Mouse (Mus musculus) cerebellum, postnatal 36 days (tissue): Measurements from ENCODE around the gene Atp8a1.

Source experiments
- DNase-seq, 2 experiments: peaks; one replicate each; pipeline ENCODE4 v3.0.0; 2021 to 2022; ENCODE audit warnings: mixed read lengths in 2 of 2

The Atp8a1 gene

DNA sequence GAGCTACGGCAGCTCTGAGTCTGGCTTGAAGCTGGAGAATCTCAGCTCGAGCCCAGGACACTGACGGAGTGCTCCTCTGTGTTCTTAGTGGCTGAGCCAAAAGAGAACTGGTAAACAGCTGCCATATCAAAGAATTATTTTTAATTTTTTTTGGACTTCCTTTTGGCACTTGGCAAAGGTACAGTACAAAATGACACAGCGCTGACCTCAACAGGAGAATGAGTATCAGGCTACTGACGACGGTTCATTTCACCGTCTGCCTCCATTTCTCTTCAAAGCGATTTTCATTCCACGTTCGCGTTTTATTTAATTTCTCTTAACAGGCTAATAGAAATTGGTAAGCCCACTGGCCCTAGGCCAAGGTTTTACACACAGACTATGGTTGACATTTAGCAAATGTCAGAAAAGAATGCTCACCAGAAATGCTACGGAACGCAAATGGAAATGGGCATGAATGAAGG, 177.8 kb downstream of the Atp8a1 start:
- DNase-seq, result peak; percentile 13 to 37

DNA sequence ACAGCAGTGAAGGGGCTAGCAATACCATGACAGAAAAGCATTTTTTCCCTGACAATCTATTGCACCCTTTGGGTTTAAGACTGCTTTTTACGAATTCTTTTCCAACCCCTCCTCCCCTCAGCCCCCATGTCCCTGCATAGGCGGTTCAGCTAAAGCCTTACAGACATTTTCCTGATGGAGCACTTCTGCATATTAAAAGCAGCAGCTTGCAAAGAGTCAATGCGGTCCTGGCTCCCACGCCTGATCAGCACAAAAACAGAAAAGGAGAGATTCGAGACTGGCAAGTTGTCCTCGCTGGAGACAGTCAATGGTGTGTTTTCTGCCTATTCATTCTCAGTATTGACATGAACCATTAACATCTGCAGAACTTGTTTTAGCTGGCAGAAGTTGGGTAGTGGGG, 184.5 kb downstream of the Atp8a1 start:
- no peak for DNase-seq

DNA sequence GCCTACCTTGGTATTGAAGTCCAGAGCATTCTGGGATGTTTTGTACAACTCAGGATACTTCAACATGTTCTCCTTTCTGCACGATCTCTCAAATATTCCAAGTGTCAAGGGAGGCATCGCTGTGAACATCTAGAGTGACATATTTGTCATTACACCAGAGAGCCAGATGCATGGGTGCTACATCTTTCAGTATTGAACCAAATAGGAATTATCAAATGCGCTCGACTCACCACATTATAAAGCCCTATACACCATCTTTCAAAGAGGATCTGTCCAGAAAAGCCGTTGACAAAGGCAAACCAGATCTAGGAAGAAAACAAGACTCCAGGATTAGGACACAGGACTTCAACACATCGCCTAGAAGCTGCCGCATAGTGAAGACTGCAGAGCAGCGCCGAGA, 187.4 kb downstream of the Atp8a1 start:
- DNase-seq, result no peak

DNA sequence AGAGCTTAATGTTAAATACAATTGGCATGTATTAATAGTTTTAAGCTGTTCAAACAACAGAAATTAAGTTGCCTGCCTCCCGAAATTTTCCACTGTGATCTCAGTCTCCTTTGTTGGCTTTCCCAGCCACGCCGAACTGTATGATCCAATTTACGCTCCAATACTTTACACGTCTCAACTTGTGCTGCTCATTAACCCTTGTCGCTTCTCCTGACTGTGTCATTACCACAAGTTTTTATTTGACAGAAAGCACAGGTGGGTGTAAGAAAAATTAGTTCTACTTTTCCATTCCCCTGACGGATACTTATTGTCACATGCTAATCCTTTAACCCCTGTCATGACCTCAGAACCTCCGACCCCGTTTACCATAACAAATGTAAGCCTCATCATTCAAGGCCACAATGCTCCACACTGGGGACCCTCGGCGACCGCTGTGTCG, 190.4 kb downstream of the Atp8a1 start:
- DNase-seq, result no peak

DNA sequence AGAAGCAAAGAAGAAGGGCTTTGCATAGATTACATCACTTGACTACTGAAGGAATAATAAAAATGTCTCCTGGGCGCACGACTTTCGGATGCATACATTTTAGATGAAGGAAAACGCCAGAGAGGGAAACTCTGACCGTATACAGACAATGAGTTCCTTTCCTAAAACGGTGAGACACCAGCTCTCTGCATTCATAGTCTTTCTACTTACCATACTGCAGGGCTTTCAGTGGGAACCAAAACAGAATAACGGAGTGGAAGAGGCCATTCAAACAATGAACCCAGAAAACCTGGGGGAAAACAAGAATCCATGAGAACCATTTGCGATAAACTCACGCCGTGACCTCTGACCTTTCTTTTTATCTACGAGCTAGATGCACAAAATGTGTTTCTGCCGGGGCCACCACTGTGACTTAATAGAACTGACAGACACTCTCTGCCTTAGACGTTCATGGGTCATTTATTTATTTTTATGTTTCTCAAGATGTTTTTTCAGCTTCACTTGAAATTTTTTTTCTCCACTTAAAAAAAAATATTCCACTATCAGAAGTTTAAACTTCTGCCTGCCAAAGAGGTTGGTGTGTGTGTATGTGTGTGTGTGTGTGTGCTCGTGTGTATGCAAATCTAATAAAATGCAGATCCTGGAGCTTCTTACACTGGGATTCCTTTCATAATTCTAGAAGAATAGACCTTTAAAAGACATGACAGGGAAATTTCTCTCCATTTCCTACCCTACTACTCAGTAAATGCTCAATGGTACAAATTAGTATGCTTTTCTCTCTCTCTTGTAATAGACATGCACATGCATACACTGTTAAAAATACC, 191.3 kb downstream of the Atp8a1 start:
- no peak for DNase-seq

DNA sequence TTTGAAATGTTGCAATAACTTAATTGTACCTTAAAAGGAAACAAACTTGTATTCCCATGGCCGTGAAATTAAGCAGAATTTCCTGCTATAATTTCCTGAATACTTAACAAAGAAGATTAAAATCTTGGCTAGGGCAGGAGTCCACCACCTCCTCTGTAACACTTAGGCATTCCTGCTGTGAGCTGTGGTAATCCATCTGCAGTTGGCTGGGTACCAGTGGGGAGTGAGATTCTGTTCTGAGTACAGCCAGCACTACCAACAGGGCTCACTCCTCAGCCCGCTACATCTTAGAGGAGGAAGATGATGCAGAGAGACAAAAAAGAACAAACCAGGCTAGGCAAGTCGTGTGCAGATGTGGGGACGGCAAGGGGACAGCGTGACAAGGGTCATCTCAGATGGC, 192.7 kb downstream of the Atp8a1 start:
- peak in 1 of 2 experiments; percentile 45 for DNase-seq

DNA sequence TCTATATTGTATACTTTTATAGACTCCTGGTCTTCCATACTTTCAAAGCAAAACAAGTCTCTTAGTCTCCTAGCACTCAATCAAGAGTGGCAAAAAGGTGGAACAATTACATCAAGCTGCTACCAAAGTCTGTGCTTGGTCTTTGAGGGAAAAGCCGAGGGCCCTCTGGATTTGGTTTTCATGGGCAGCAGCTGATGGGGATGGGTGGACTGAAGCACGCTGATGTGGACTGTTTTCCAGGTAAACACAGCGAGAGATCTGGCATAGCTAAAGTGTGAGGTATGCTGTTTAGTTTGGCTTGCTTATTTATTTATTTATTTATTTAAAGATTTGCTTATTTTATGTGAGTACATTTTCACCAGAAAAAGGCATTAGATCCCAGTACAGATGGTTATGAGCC, 193.7 kb downstream of the Atp8a1 start:
- no peak for DNase-seq

DNA sequence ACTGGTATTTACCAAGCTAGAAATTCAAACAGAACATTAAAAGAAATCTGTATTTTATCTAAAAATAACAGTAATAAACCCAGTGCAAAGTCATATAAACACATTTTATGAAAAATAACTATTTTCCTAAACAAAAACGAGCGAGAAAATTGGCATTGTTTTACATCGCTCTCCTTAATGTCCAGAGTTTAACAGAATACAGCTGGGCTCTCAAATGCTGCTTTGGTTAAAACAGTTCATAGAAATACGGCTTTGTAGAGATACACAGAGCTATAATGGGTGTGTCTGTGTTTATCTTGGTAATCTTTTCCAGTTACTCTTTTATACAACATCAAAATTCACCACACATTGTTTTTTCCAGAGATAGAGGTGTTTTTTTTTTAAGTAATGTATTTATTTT, 194.8 kb downstream of the Atp8a1 start:
- no peak for DNase-seq

DNA sequence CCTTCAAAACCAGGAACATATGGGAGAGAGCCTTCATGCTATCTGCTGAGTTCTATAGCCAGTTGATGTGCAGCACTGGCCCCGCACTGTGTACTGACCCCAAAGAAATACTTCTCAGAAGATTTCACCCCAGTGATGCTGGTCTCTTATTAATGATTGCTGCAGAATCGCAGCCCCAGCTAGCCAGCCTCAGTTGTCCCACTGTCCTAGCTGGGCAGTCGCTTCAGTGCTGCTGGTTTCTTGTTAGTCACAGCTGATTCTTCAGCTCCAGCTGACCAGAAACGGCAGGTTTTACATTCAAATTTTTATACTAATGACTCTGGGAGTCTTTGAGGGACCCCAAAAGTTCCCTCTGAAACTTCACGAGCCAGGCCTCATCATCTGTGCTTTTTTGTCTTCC, 197.2 kb downstream of the Atp8a1 start:
- DNase-seq, result no peak

DNA sequence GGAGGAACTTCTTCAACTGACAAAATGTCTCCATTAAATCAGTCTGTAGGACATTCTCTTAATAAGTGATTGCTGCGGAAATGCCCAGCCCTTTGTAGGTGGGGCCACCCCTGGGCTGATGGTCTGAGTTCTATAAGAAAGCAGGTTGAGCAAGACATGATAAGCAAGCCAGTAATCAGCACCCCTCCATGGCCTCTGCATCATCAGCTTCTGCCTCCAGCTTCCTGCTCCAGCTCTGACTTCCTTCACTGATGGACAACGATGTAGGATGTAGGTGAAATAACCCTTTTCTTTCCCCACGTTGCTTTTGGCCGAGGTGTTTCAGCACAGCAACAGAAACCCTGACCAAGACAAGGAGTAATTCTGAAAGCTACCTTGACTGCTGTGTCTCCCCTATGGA, 198.1 kb downstream of the Atp8a1 start:
- no peak for DNase-seq

DNA sequence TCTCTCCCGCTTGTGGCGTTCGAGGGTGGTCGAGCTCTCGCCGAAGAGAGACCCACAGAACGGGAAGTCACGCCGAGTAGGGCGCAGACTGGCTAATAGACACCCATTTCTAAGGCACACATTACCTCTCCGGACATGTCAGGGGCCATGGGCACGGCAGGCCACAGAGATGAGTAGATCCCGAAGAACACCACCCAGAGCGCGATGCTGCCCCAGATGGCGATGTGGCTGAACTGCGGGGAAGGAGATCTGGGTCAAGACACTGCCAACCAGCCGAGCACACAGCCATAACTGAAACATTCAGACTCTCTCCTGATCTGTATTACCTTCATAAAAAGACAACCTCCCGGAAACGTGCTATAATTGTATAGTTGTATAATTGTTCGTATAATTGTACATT, 199.7 kb downstream of the Atp8a1 start:
- peak in 1 of 2 experiments; percentile 23 for DNase-seq

DNA sequence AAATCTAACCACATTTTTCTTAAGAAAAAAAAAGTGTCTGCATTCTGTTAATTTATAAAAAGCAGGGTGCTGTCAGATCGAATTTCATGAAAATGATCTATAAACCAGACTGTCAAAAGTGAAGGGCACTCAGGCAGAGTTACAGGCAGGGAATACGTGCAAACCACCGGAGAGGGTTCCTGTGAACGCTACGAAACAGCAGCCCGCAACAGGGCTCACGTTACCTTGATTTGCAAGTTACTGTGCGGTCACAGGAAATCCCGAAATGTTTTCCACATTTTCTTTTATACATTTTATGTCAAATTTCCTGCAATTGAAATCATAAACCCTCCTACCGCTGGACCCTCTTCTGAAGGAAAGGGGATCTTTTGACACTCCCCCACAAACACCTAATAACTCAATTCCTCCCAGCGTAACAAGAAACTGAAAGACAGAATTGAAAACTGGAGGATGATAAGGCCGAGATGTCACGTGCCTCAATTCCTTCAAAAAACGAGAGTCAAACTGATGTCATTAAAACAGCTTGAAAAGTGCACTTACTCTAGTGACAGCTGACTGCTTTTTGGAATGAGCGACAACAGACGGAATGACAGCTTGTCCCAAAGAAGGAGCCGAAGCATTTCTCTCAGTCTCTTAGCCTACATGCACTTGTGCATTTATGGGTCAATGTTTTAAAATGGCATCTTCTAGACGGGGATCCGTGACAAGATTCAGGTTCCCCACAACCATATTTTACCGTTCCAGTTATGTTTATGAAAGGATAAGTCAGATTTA, 200.3 kb downstream of the Atp8a1 start:
- DNase-seq, result no peak

DNA sequence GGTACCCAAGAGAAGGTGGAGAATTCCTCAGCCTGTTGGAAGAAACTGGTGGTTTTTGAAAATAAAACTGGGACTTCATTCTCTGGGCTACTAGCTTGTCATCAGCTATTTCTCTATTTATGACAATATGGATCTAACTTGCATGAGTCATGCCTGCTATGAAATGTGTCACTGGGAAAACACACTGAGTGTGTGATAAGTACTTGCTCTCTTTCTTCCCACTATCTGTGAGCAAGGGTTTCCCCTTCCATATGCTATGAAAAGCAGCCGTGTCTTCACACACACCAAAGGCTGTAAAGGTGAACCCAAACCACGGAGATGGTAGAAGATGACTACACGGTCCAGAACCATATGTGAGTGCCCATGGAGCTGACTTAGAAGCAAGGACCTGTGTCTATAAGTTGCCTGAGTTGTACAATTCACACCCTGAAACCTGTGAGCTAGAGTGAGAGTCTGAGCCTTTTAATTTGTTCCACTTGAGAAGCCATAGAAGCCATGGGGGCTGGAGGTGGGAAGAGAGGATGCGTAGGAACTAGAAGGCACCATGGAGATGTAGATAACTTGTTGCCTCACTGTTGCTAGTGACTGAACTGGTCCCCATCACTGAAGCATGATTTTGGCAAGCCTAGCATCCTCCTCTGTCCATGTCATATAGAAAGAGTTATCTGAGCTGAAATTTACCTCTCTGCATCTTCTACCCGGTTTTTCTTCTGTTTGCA, 203.5 kb downstream of the Atp8a1 start:
- DNase-seq, result no peak

DNA sequence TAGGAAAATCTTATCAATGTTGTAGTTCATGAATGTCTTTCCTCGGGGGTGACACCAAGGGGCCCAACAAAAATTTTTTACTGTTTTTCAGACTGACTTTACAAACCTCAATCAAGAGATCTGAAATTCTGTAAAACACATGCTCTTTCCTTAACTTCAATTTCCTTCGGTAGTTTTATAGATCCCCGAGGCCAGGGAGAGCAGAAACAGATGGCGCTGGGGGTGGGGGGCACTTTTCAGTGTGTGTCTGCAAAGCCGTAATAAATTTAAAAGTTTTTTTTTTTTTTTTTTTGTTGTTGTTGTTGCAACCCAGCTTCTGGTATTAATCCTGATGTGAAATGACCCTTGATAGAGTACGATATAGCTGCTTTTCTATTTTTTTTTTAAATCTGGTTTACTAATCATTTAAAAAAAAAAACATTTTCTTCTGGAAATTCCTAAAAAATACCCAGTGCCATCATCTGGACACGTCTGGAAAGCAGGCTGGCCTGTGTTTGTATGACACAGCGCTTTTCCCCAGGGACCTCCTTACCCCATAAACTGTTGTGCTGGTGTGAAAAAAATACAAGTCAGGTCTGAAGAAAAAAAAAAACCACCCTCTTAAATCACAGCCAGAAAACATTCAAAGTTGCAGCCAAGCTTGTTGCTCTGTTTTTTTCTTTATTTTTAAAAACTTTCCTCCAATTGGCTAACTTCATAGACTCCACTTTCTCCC, 205.7 kb downstream of the Atp8a1 start:
- no peak for DNase-seq

DNA sequence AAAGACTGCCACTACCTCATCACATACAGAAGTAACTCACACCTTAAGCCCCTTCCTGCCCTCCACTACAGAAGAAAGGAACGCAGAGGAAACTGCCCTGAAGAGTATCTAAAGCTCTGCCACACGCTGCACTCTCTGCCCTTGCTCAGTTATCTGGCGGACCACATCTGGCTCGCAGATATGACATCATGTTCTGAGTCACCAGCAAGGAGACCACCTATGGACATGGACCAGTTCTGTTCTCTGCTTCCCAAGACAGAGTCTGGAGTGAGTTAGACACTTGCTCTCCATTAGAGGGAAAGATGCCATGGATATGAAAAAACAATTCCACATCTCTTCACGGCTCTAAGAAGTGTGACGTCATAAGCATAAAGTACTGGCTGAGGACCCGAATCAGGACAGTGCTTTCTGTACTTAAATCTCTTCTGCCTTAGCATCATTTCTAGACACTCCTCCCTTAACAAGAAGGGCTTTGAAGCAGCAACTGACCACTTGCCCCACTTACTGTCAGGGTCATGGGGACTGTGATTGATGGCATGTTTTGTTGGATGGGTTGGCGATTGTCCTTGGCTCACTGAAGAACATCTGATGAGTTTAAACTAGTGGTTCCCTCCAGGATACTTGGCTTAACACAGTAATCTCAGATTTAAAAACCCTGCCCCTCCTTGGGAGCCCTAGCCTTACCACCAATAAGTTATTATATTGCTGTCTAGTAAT, 206.5 kb downstream of the Atp8a1 start:
- no peak for DNase-seq

DNA sequence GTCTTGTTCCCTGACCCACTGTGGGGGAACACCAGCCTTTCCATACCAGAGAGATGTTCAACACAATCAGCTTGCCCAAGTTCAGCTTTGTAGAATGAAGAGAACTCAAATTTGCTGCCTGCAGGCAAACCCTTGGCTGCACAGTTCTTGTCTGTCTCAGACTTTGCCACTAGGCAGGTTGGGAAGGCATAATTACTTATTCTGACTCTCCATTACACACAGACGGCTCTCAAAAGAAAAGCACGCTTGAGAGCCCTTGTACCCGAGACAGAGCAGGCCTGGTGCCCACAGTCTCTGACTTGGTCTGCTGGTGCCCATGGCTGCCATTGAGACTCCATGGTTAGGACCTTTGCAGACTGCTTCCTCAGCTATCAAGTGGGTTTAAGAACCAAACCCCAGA, 212.9 kb downstream of the Atp8a1 start:
- DNase-seq, result no peak

DNA sequence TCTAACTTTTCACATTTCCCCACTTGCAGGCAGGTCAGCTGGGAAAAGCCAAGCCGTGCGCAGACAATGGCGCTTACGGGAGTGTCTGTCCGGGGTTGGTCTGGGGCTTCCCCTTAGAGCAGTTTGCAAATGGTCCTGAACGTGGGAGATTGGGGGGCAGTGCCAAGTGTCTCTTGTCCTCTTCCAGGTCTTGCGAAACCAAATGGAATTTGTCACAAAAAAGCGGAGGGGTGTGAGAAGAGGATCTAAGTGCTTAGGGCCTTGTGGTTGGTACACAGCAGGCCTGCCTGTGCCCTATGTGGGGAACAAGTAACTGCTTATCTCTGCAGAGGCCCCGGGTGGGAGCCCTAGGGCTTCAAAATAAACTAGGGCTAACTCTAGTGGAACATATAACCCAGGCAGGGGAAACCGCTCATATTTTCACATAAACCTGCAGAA, 213.4 kb downstream of the Atp8a1 start:
- DNase-seq, result no peak

DNA sequence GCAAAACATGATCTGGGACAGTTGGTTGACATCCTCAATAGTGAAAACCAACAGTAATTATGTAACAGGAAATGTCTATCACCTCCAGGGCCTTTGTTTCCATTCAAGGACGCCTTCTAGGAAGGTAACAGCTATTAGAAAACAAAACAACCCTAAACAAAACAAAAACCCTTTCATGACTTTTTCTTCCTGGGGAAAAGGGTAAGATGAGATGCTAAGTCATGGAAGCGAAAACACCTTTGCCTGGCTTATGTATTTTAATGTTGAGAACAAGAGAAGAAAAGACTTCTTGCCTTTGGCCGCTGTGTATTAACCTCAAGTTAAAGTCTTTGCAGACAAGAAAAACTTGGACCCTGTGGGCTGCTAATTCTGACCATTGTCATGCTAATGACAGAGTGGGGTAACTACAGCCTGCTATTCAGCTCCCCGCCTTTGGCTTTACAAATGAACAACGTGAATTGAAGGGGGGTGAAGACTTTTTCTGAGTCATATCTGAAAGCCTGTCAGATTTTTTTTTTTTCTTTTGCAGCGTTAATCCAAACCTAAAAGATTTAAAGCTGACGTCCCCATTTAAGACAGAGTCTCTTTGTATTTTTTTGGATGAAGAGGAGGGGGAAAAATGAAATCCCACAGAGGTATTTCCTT, 214.0 kb downstream of the Atp8a1 start:
- DNase-seq, result no peak

DNA sequence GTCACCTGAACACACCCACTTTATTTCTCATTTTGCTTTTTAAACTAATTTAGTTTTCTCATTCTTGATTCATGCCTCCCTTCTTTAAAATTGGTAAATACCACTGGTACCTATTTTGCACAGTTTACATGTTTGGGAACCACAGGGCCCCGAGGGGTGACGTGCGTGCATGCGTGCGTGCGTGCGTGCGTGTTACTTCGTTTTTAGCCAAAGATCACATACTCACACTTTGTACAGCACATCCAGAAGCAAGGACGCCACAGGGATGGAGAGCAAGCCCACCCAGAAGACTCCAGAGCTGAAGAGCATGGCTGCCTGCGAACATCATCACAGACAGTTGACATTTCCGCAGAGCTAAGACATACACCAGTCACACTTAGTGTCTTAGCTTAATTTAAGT, 216.0 kb downstream of the Atp8a1 start:
- no peak for DNase-seq

DNA sequence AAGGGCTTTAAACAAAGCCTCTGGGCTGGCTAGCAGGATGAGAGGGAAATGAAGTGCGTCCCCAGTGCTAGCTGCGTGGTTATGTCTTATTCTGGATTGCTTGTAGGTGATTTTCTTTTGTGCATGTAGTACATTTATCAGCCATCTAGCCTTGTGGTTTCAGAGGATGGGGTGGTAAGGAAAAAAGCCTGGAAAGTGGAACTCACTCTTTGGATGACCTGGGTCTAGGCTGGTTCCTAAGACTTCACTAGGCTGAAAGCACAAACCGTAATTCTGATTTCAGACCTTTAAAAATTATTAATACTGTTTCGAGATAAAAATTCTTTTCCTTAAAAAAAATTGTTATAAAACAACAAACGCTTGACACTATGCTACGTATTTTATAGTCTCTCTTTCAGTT, 217.4 kb downstream of the Atp8a1 start:
- DNase-seq, result no peak

DNA sequence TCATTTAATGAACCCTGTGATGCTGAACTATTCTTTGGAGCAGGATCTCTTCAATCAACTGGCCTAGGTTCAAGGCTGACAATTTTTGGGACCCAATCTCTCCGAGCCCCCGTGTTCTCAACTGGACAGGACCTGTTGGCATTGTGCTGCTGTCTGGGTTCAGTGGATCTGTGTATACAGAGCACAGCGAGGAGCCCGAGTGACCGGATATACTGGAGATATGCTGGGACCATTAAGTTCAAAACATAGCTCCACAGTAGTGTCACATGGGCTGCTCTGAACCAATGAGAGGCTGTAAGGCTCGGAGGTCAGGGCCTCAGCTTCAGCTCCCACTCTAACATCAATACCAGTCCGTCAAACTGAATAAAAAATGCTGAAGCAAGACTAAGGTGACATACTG, 217.8 kb downstream of the Atp8a1 start:
- DNase-seq, result no peak
